Mouse (Mus musculus) forebrain, embryonic 12.5 days (tissue): ENCODE data around the gene Dtx3l. TPM values are rescaled to one million over a fixed set of nuclear protein-coding genes. Genes with fewer than 3 reads are reported as not detected.
"Not testable (repeated sequence)": the region's sequence is repeated elsewhere in the genome, so short reads cannot be mapped to it uniquely, and the experiment has no call there.

ENCODE experiments used
- ATAC-seq: fragments of 200-750 bp; cut with Nextera tagmentation; 2 replicates; pipeline ENCODE4 v1.8.0; 2017; ENCODE audit warnings: moderate TSS enrichment; ENCODE audit not compliant: low FRiP score
- H3K27ac ChIP-seq: fragments of 300-500 bp; sonication (generic); 2 replicates; pipeline ENCODE4 v1.5.1; 2016; ENCODE audit warnings: mild to moderate bottlenecking
- H3K27me3 ChIP-seq: fragments of 300-500 bp; sonication (generic); 2 replicates; pipeline ENCODE4 v1.6.1; 2016; ENCODE audit warnings: mild to moderate bottlenecking
- H3K36me3 ChIP-seq: fragments of 300-500 bp; sonication (generic); replicated peaks from 2 replicates; pipeline ENCODE4 v1.6.1; 2016; ENCODE audit warnings: mild to moderate bottlenecking
- H3K4me1 ChIP-seq: fragments of 300-500 bp; sonication (generic); 2 replicates; pipeline ENCODE4 v1.6.1; 2016
- H3K4me2 ChIP-seq: fragments of 300-500 bp; sonication (generic); 2 replicates; pipeline ENCODE4 v1.6.1; 2016; ENCODE audit warnings: mild to moderate bottlenecking, moderate library complexity
- H3K4me3 ChIP-seq: fragments of 300-500 bp; sonication (generic); replicated peaks from 2 replicates; pipeline ENCODE4 v1.5.1; 2016; ENCODE audit warnings: mild to moderate bottlenecking
- H3K9ac ChIP-seq: fragments of 300-500 bp; sonication (generic); 2 replicates; pipeline ENCODE4 v1.6.1; 2016; ENCODE audit warnings: mild to moderate bottlenecking
- H3K9me3 ChIP-seq: fragments of 300-500 bp; sonication (generic); 2 replicates; pipeline ENCODE4 v1.6.1; 2016
- WGBS: fragments of 180-500 bp; shearing (Covaris S2); methylation state at CpG from one replicate; pipeline ENCODE4 v1.1.7; 2016; 5-methylcytosine and 5-hydroxymethylcytosine counted together
- polyA plus RNA-seq: library from polyadenylated mRNA; unstranded; fragments of >200 nt; fragmentation: Nextera tagmentation; extraction: Ambion mirVana; gene quantifications from 2 replicates; pipeline ENCODE4 v1.2.1, GENCODE M21; 2016

Gene Dtx3l
- polyA plus RNA-seq, 1 experiment from 2014 or later, result 4.8 TPM

GRCm38 (mm10) chr16:35903014-35903640, 35.8 kb downstream of the Dtx3l start:
- no peak for ATAC-seq
- no peaks in the 10 kb centered on the region for H3K4me1 ChIP-seq
- H3K9ac ChIP-seq, result no peak overlapping the region
- no peaks in the 10 kb centered on the region for H3K9me3 ChIP-seq
- H3K4me2 ChIP-seq, result no peak overlapping the region
- H3K36me3 ChIP-seq, result no peaks in the 10 kb centered on the region
- no peak overlapping the region for H3K4me3 ChIP-seq
- H3K27ac ChIP-seq, result no peak overlapping the region
- H3K27me3 ChIP-seq, result no peaks in the 10 kb centered on the region
- WGBS, result 85% methylated on average over 6 of the region's 6 CpGs

GRCm38 (mm10) chr16:35900541-35900940, 38.4 kb downstream of the Dtx3l start:
- H3K9me3 ChIP-seq, result peaks cover 4% of the 10 kb centered on the region; the same call in 1 of the 2 replicates
- H3K4me3 ChIP-seq, result no peak overlapping the region
- 89% methylated on average over 3 of the region's 3 CpGs for WGBS
- no peak overlapping the region for H3K9ac ChIP-seq
- H3K4me2 ChIP-seq, result no peak overlapping the region
- no peaks in the 10 kb centered on the region for H3K36me3 ChIP-seq
- no peaks in the 10 kb centered on the region for H3K27me3 ChIP-seq
- no peaks in the 10 kb centered on the region for H3K4me1 ChIP-seq
- ATAC-seq, result no peak
- no peak overlapping the region for H3K27ac ChIP-seq

- no peaks in the 10 kb centered on the region for H3K36me3 ChIP-seq
- H3K27me3 ChIP-seq, result no peaks in the 10 kb centered on the region
- no peak overlapping the region for H3K4me2 ChIP-seq
- peaks cover 4% of the 10 kb centered on the region; the same call in 1 of the 2 replicates for H3K9me3 ChIP-seq
- no peaks in the 10 kb centered on the region for H3K4me1 ChIP-seq
- 75% methylated on average over 6 of the region's 6 CpGs for WGBS
- ATAC-seq, result no peak
- no peak overlapping the region for H3K27ac ChIP-seq
- no peak overlapping the region for H3K4me3 ChIP-seq
- no peak overlapping the region for H3K9ac ChIP-seq
These were observed 44.0 kb downstream of the Dtx3l start for GRCm38 (mm10) chr16:35894997-35895396.

GRCm38 (mm10) chr16:35891603-35892002, 47.3 kb downstream of the Dtx3l start:
- not testable (repeated sequence) for H3K4me1 ChIP-seq, H3K27ac ChIP-seq, H3K9ac ChIP-seq, H3K4me2 ChIP-seq, H3K36me3 ChIP-seq, H3K9me3 ChIP-seq, ATAC-seq, H3K4me3 ChIP-seq, H3K27me3 ChIP-seq
- 84% methylated on average over 5 of the region's 5 CpGs for WGBS

- Histone ChIP-seq H3K36me3 (no peaks in the 10 kb centered on the region), H3K27me3 (no peaks in the 10 kb centered on the region), H3K4me1 (no peaks in the 10 kb centered on the region), H3K27ac (no peak overlapping the region), H3K4me2 (no peak overlapping the region), H3K9ac (no peak overlapping the region), H3K4me3 (no peak overlapping the region), H3K9me3 (no peaks in the 10 kb centered on the region)
- no peak for ATAC-seq
- 76% methylated on average over 3 of the region's 3 CpGs for WGBS
These were observed 48.3 kb downstream of the Dtx3l start for GRCm38 (mm10) chr16:35890645-35891044.

- 94% methylated on average over 5 of the region's 5 CpGs for WGBS
- no peaks in the 10 kb centered on the region for H3K9me3 ChIP-seq
These were observed 50.0 kb downstream of the Dtx3l start for GRCm38 (mm10) chr16:35888910-35889309.

GRCm38 (mm10) chr16:35888174-35888573, 50.8 kb downstream of the Dtx3l start:
- H3K27ac ChIP-seq, result no peak overlapping the region
- 79% methylated on average over 7 of the region's 7 CpGs for WGBS
- ATAC-seq, result no peak
- no peaks in the 10 kb centered on the region for H3K4me1 ChIP-seq
- no peaks in the 10 kb centered on the region for H3K36me3 ChIP-seq
- H3K9ac ChIP-seq, result no peak overlapping the region
- H3K27me3 ChIP-seq, result no peaks in the 10 kb centered on the region
- H3K4me2 ChIP-seq, result no peak overlapping the region
- no peak overlapping the region for H3K4me3 ChIP-seq
- no peaks in the 10 kb centered on the region for H3K9me3 ChIP-seq

More at GRCm38 (mm10) chr16:35888910-35889309, 50.0 kb downstream of the Dtx3l start:
- Histone ChIP-seq H3K27me3 (no peaks in the 10 kb centered on the region), H3K4me3 (no peak overlapping the region), H3K27ac (no peak overlapping the region), H3K4me1 (no peaks in the 10 kb centered on the region), H3K4me2 (no peak overlapping the region), H3K9ac (no peak overlapping the region), H3K36me3 (no peaks in the 10 kb centered on the region)
- ATAC-seq, result no peak

Other genes with a start within 250 kb of the Dtx3l start
- 22.7 and 23.3 TPM in 2 replicates for gene Dirc2, start 169.8 kb downstream of the Dtx3l start, polyA plus RNA-seq
- gene Hspbap1, start 168.8 kb downstream of the Dtx3l start, polyA plus RNA-seq, result 20.2 and 22.2 TPM in 2 replicates
- 0.15 and 0.28 TPM in 2 replicates for gene Parp14, start 67.6 kb downstream of the Dtx3l start, polyA plus RNA-seq
- 2.6 and 3.7 TPM in 2 replicates for gene Parp9, start 681 bp downstream of the Dtx3l start, polyA plus RNA-seq
- 90.1 and 96.3 TPM in 2 replicates for gene Kpna1, start 39.6 kb upstream of the Dtx3l start, polyA plus RNA-seq
- 12.1 TPM in 2 replicates for gene Wdr5b, start 102.0 kb upstream of the Dtx3l start, polyA plus RNA-seq
- 219 and 249 TPM in 2 replicates for gene Fam162a, start 132.4 kb upstream of the Dtx3l start, polyA plus RNA-seq
- gene Ccdc58, start 132.5 kb upstream of the Dtx3l start, polyA plus RNA-seq, result 76.5 and 76.8 TPM in 2 replicates
- gene Csta1, start 192.1 kb upstream of the Dtx3l start, polyA plus RNA-seq, result not detected in 2 replicates
- not detected in 2 replicates for gene Stfa2l1, start 217.7 kb upstream of the Dtx3l start, polyA plus RNA-seq
- gene Gm5483, start 245.1 kb upstream of the Dtx3l start, polyA plus RNA-seq, result 1.5 TPM in 1 of 2 replicates, not detected in the other